Mouse (Mus musculus) adrenal gland, adult 2 months (tissue): ENCODE measurements at regions not wholly inside any gene's neighbourhood (a gene's known extent, or its start where the extent isn't known, plus 50 kb on each side); places are given as distances from the start of the nearest gene placed in this dataset.

Experiments used
- DNase-seq: peaks from one replicate; pipeline ENCODE4 v3.0.0; 2021

GRCm38 (mm10) chr3:149045343-149045742 is 55.0 kb upstream of the Adgrl2 start:
- no peak for DNase-seq

GRCm38 (mm10) chr3:149043901-149044300 is 53.5 kb upstream of the Adgrl2 start:
- no peak for DNase-seq

- DNase-seq: no peak
These were observed 52.2 kb upstream of the Adgrl2 start for GRCm38 (mm10) chr3:149042527-149042926.

- no peak for DNase-seq
These were observed 50.8 kb upstream of the Adgrl2 start for GRCm38 (mm10) chr3:149041188-149041587.
